Mouse (Mus musculus) right cerebral cortex, postnatal 36 days (tissue): ENCODE measurements around the gene Pex11a.

Experiments
- DNase-seq, 2 experiments: peaks; one replicate each; pipeline ENCODE4 v3.0.0; 2022; ENCODE audit warnings: low spot score in 2 of 2, mixed read lengths in 1 of 2

The Pex11a gene

DNA sequence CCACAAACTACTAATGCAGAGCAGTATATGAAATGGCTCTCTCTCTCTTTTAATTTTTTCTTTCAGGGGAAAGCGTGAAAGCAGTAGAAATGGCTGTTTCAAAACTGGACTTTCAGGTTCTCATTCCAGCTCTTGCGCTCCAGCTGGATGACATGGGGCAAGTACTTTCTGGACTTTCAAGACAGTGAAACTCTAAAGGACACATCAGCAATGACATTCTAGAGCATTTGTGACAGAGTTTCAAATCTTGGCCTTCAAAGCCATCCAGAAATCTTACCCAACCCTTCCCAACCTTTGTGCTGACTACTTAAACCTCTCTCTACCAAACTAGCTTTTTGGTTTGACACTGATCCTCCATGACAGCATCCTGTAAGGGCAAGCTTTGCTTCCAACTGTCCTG is 4.0 kb downstream of the Pex11a start:
- DNase-seq: no peak

DNA sequence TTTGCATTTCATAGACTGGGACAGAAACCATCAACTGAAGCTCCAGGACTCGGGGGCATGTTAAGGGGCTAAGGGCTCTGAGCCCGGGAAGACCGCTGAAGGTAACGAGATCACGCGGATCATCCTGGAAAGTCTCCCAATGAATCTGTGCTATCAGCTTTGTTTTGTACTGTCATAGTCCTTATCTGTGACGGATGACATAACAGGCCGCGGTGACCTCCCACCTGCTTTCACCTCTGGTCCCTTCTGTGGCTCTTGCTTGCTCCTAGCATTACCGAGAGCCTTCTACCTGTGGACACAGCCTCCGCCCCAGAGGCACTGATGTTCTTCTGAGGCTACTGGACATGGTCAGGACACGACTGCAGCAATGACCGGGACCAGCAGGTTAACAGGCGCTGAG is 6.4 kb downstream of the Pex11a start:
- DNase-seq: no peak

DNA sequence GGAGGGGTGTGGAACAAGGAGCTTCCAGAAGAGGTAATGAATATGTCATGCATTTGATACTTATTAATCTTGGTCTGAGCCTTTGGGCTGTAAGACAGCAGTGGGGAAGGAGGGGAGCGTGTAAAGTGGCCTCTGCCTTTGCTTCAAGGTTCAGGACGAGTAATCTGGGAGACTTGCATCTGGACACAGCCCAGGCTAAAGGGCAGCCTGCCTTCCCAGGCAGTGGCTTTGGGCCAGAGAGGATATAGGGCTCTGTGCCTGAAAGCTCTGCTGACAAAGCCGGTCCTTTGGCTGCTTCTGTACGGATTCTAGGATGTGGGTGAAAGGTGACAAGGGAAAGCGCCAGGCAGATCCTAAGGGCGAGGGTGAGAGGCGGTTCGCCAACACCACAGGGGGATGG is 8.4 kb downstream of the Pex11a start:
- DNase-seq: no peak

DNA sequence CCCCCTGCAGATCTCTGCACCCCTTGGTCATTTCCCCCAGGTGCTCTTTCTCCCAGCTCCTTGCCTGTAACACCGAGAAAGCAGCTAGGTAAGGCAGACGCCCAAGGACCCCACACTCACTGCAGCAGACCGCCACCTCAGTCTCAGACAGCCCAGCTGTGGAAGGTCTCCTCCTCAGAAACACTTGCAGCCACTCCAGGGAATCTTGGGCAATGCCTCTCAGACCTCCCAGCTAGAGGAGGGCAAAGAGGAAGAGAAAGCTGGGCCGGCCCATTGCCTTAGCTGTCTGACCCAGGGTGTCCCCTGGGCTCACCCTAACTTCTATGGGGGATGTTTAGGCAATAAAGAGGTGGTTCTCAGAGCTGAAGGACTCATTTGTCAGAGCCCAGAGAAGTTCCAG is 10.3 kb downstream of the Pex11a start, which contains the start of gene Plin1:
Gene Plin1 (minus strand): TSS at position 282 of the 400 bp plus-strand sequence.
- DNase-seq: no peak

DNA sequence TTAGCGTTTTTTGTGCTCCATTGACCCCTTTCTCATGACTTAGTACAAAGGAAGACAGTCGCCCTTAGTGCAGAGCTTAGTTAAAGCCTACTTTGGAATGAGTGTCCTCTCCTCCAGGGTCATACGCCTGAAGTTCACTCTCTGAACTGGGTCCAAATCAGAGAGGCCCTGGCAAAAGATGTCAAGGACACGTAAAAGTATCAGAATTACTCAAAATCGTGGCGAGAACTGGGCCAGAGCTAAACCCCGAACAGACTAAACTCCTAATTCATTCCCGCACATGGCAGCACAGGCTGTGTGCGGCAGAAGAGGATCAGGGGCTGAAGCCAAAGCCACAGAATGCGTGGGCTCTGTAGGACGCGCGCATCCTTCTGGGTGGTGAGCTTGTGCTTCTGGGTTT is 11.5 kb downstream of the Pex11a start:
- no peak for DNase-seq

DNA sequence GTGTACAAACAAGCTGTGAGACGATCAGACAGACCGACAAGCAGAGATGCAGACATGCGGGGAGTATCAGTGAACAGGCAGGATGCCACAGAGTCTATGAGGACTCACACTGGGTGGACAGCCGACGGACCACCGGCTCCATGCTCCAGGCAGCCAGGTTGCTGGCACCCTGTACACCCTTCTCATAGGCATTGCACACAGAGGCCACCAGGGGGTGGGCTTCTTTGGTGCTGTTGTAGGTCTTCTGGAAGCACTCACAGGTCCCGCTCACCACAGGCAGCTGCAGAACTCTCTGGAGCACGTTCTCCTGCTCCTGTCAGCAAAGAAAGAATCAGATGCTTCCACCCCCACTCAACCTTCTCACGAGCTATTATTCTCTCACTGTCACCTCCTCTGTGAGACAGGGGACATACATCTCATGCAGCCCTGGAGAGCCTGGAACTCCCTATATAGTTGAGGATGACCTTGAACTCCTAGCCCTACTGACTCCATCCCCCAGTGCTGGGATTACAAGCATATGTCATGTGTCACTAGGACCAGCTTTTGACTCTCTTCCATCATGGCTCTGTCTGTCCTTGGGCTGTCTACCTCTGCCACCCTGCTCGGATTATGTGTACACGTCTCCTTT is 13.1 kb downstream of the Pex11a start:
- no peak for DNase-seq

DNA sequence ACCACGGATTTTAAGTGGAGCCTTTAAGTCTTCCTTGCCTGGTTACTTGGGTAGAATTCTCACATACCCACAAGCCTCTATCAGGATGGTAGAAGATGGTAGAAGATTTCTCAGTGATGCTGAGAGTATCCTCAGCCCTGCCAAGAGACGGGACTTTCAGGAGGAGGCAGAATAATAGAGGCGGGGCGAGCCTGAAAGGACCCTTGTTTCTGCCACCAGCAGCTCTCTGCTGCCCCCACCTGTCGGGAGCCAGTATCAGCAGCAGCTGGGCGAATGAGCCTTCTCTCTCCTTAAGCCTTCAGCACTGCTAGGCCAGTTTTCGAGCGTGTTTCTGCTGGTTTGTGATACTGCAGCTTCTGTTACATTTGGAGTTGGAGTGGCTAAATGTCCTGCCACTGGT is 13.8 kb downstream of the Pex11a start:
- DNase-seq: peak in 1 of 2 experiments; percentile 39

DNA sequence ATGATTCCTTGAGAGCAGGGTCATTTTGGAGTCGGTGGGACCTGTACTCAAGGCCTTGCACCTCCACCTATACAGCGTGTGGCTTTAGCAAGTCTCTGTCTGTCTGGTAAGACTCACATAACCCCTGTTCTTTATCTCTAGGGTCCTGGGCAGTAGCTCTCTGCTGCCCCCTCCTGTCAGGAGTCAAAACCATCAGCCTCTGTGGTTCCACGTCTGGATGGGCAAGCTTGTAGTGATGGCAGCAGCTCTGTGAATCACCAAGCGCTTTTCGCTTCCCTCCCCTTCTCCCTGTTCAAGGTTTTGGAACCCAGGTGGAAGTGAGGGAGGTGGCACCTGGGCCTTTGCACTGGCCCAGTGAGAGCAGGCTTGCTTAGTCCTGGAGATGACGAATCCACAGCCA is 14.7 kb downstream of the Pex11a start:
- no peak for DNase-seq

DNA sequence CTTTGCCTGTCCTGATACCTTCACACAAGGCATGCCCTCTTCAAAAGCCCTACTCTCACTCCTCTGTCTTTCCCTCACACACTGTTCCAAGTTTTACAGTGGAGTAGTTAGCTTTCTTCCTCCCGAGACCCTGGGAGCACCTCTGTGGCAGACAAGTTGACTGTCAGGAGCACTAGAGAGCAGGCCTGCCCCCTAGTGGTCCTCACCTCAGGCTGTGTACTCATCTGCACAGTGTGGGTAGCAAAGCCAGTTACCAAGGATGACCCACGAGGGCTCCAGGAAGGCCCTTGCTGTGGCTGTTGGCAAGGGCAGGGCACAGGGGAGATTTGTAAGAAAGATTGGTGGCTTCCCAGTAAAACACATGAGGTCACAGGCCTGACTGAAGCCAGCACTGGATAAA is 15.8 kb downstream of the Pex11a start:
- DNase-seq: peak in 1 of 2 experiments; percentile 33

DNA sequence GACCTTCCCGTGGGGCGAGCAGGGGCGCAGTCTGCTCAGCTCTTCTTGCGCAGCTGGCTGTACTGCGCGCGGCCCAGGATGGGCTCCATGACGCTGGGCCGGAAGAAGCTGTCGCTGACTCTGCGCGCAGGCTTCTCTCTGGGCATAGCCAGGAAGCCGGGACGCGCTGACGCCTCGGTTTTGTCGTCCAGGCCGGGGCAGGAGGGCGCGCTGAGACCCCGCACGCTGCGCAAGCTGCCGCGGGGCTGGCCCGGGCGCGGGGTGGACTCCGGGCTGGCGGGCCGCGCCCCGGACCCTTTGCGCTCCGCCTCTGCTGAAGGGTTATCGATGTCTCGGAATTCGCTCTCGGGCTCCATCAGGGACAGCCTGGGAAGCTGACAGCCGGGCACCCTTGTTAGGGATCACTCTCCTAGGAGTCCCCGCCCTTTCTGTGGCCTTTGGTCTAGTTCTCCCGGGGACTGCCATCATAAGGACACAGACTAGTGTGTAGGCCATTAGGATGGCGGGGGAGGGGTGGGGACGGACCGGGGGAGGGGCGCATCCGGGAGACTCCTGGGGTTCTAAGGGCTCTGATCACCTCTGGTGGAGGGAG is 21.4 kb downstream of the Pex11a start:
- no peak for DNase-seq

DNA sequence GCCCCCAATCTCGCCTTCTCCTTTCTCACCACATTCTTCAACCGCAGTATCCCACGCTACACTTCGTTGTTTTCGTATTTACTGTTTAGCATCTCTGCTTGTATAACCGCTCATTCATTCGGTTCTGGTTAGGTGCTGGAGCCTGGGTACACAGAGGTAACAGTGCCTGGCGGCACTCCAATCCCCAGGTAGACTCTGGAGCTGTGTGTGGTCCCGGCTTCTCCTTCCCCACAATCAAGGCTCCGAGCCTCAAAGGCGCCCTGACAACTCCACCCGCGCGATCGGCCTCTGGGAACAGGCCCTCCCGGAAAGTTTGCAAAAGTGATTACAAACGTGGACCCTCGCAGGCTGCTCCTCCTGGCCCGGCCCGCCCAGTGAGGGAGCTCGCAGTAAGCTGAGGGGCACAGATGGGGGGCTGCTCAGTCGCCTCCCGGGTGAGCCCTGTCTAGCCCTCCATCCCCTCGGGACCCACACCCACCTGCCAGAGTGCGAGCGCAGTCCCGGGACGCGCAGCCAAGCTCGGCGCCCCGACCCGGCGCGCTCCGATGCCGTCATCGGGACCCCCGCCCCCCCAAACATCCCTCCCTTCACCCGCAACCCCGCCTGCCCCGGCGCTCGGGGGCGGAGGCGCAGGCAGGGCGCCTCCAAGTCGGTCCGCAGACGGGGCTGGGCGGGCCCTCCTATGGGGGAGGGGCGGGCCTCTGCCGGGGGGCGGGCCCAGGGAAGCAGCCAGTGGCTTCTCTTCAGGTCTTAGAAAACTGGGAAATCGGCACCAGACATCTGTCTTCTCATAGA is 27.5 kb downstream of the Pex11a start, which contains the start of gene Kif7:
Gene Kif7 (minus strand): TSS at position 534 of the 795 bp plus-strand sequence.
- DNase-seq: peak in 1 of 2 experiments; percentile 28

DNA sequence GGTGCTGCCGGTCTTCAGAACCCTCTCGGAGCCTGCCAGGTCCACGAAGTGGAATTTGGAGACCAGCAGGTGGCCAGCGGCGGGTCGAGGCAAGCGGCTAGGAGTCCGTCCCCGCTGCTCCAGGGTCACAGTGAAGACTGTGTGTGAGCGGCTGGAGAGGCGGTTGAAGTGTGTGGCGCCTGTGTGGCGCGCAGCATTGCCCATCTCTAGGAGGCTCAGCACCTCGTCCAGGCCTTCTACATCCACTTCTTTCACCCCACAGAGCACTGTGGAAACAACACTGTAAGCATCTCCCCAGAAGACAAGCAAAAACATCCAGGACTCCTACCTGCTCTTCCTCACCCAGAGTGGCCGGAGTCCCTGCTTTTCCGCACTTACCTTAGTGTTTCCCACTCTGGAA is 32.1 kb downstream of the Pex11a start:
- no peak for DNase-seq

DNA sequence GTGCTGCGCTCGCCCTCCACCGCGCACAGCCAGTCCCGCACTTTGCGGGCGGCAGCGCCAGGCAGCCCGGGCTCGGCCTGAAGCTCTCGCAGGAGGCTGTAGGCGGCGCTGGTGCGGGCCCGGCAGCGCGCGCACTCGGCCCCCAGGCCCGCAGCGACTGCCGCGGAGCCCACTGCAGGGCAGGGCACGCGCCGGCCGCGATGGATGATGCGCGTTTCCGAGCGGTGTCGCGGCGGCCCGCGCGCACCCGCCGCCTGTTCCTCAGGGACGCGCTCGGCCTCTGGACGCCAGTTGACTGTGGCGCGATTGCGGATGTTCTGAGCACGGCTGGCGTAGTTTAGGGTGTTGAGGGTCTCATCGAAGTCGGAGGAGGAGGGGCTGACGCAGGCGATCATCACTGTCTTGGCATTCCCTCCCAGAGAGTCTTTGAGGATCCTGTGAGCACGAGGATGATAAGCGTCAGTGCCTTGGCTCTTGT is 32.8 kb downstream of the Pex11a start:
- DNase-seq: peak; percentile 32 to 37

DNA sequence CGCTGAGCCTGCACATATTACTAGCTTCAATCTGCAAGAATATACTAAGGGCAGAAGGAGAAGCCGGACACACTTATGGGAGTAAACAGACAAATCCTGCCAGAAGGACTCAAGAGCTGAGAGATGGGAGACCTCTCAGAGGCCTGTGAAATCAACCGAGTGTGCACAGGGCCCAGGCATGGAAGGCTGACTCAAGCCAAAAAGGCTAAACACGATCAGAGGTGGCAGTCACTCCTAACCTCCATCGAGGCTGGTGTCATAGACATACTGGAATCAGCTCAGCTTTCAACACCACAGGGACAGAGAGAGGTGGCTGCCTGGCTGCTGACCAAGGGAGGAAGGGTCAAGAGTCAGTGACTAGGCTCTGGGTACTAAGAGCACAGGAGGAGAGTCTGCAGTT is 37.7 kb downstream of the Pex11a start:
- DNase-seq: no peak

DNA sequence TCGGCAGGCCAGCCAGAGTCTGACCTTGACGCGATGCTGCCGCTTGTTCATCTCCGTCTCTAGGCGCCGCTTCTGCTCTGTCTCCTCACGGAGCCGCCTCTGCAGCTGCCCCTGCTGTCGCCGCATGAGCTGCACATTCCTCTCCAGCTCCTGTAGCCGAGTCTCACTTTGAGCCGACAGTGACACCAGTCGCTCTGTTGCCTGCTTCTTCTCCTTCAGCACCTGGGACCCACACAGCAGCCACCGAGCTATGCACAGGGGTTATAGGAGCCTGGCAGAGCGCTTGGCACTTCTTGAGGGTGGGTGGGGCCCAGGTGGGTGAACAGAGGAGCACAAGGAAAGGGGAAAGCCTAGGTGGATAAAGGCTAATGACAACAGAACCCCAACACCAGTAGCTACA is 40.2 kb downstream of the Pex11a start:
- DNase-seq: no peak

DNA sequence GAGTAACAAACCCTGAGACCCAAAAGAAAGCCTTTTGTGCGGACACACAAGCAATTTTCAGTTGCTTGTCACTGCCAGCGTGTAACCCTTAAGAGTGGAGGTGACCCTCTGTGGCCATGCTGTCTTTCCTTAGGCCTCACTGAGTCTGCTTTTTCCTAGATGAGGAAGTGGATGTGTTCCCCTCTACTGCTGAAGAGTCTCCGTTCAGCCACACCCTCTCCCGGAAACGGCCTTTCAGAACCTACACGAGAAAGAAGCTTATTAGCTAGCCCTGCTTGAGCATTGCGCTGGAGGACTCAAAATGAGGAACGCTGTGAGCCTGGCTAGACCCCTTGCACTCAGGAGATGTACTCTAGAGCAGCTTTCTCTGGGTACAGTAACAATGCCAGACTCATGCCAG is 46.4 kb downstream of the Pex11a start:
- DNase-seq: no peak
